In genomic region chr11:64023380-64023981, GRCm38 (mm10) we compare ENCODE assay signal across 13 mouse cellular contexts. TPM values are rescaled to one million over a fixed set of nuclear protein-coding genes. Genes with fewer than 3 reads are reported as not detected.
A peak's percentile ranks its signal among the peaks of the same experiment; 100 is the strongest.
DNase-seq lines count a peak whose midpoint lies in the region; ATAC-seq and TF ChIP-seq lines count a peak whose summit lies in the region.
"Had no signal": no experiment of that assay in that cellular context is flagged by ENCODE, and none has a peak within 500 bp of the region (broad histone marks: within the 10 kb centered on the region; RNA-seq: fewer than 3 reads in every experiment).

No protein-coding gene starts in this region.

- peaks cover 39% of the 10 kb centered on the region for H3K4me1 ChIP-seq in forebrain, embryonic 10.5 days
- peaks cover 30% of the 10 kb centered on the region for H3K4me1 ChIP-seq in forebrain, embryonic 12.5 days
- peaks cover 16% of the 10 kb centered on the region for H3K4me1 ChIP-seq in stomach, embryonic 14.5 days (ENCODE audit: control insufficient read depth, insufficient read depth, low read length)
- peaks cover 4% of the 10 kb centered on the region for H3K4me1 ChIP-seq in stomach, postnatal 0 days (replicated peaks; ENCODE audit: control insufficient read depth, insufficient read depth)
- H3K4me1 ChIP-seq in limb, embryonic 13.5 days: peaks cover 46% of the 10 kb centered on the region

- H3K27ac ChIP-seq in forebrain, embryonic 10.5 days: peak overlapping the region; percentile 60
- no peak overlapping the region; the same call in 1 of the 2 replicates for H3K27ac ChIP-seq in forebrain, embryonic 12.5 days
- H3K27ac ChIP-seq in stomach, embryonic 14.5 days (ENCODE audit: low read length): no peak overlapping the region
- H3K27ac ChIP-seq in stomach, postnatal 0 days (replicated peaks): no peak overlapping the region
- no peak overlapping the region for H3K27ac ChIP-seq in limb, embryonic 13.5 days
- H3K27ac ChIP-seq: liver, embryonic 14.5 days had no signal

- H3K9ac ChIP-seq in forebrain, embryonic 12.5 days: no peak overlapping the region
- no peak overlapping the region for H3K9ac ChIP-seq in stomach, embryonic 14.5 days (replicated peaks; ENCODE audit: low read depth, low read length)
- H3K9ac ChIP-seq in stomach, postnatal 0 days (ENCODE audit: low read length): no peak overlapping the region
- H3K9ac ChIP-seq in limb, embryonic 13.5 days: no peak overlapping the region
- H3K9ac ChIP-seq: liver, embryonic 14.5 days had no signal

- no peak for DNase-seq in forebrain, embryonic 10.5 days (ENCODE audit: extremely low spot score, low spot score)
- no peak for DNase-seq in stomach, postnatal 0 days (ENCODE audit: low spot score)
- no peak for DNase-seq in spleen, postnatal 4 days (ENCODE audit: low spot score in 2 of 2)
- DNase-seq in left cerebral cortex, postnatal 36 days (ENCODE audit: low spot score in 2 of 2): no peak
- DNase-seq in ovary, postnatal 10 days (ENCODE audit: low spot score): no peak
- DNase-seq: cerebellum, postnatal 25 days; kidney, adult 11 months had no signal

- no peaks in the 10 kb centered on the region for H3K36me3 ChIP-seq in forebrain, embryonic 10.5 days (replicated peaks)
- H3K36me3 ChIP-seq in forebrain, embryonic 12.5 days (replicated peaks): no peaks in the 10 kb centered on the region
- no peaks in the 10 kb centered on the region for H3K36me3 ChIP-seq in stomach, embryonic 14.5 days (ENCODE audit: control insufficient read depth, insufficient read depth, low read length)
- H3K36me3 ChIP-seq in stomach, postnatal 0 days (ENCODE audit: control insufficient read depth, insufficient read depth, low read length): no peaks in the 10 kb centered on the region
- H3K36me3 ChIP-seq in limb, embryonic 13.5 days: no peaks in the 10 kb centered on the region

- TF ChIP-seq EP300 in stomach, postnatal 0 days (optimal IDR thresholded peaks at IDR 0.05): no peak

- ATAC-seq in forebrain, embryonic 12.5 days (ENCODE audit: low FRiP score): no peak
- peak; percentile 31; the same call in 1 of the 2 replicates for ATAC-seq in stomach, embryonic 14.5 days (ENCODE audit: insufficient number of reproducible peaks, insufficient read depth, low FRiP score, low read depth)
- no peak for ATAC-seq in stomach, postnatal 0 days (ENCODE audit: low FRiP score, low TSS enrichment)
- ATAC-seq in limb, embryonic 13.5 days (ENCODE audit: low FRiP score, low read depth): no peak

- intact Hi-C loops in left cerebral cortex, postnatal 36 days (cut with DNase I): no loop called here

- no peaks in the 10 kb centered on the region for H3K9me3 ChIP-seq in forebrain, embryonic 10.5 days
- H3K9me3 ChIP-seq in forebrain, embryonic 12.5 days: no peaks in the 10 kb centered on the region
- no peaks in the 10 kb centered on the region for H3K9me3 ChIP-seq in stomach, embryonic 14.5 days (ENCODE audit: control insufficient read depth, low read depth, low read length)
- H3K9me3 ChIP-seq in stomach, postnatal 0 days (ENCODE audit: control insufficient read depth, low read length): no peaks in the 10 kb centered on the region
- no peaks in the 10 kb centered on the region for H3K9me3 ChIP-seq in limb, embryonic 13.5 days
- H3K9me3 ChIP-seq: megakaryocyte, embryonic 14.5 days had no signal

- no peak overlapping the region for H3K4me2 ChIP-seq in forebrain, embryonic 12.5 days
- no peak overlapping the region for H3K4me2 ChIP-seq in stomach, embryonic 14.5 days (replicated peaks; ENCODE audit: low read depth, low read length)
- no peak overlapping the region for H3K4me2 ChIP-seq in stomach, postnatal 0 days (replicated peaks; ENCODE audit: low read depth)
- peak overlapping the region; percentile 12; the same call in 1 of the 2 replicates for H3K4me2 ChIP-seq in limb, embryonic 13.5 days (replicated peaks)
- H3K4me2 ChIP-seq: heart, embryonic 11.5 days had no signal

- TF ChIP-seq CTCF in stomach, postnatal 0 days (IDR thresholded peaks at IDR 0.05; ENCODE audit: low read depth): no peak

- no peaks in the 10 kb centered on the region for H3K27me3 ChIP-seq in forebrain, embryonic 10.5 days (ENCODE audit: poor library complexity, severe bottlenecking)
- no peaks in the 10 kb centered on the region for H3K27me3 ChIP-seq in forebrain, embryonic 12.5 days
- no peaks in the 10 kb centered on the region for H3K27me3 ChIP-seq in stomach, embryonic 14.5 days (ENCODE audit: control insufficient read depth, insufficient read depth, low read length)
- no peaks in the 10 kb centered on the region for H3K27me3 ChIP-seq in stomach, postnatal 0 days (ENCODE audit: control insufficient read depth, insufficient read depth, low read length)
- 0 out of 2 replicates have a peak, but pooled peaks cover 13% of the 10 kb centered on the region for H3K27me3 ChIP-seq in limb, embryonic 13.5 days
- H3K27me3 ChIP-seq: megakaryocyte, embryonic 14.5 days had no signal

- WGBS in forebrain, embryonic 10.5 days: 75% methylated on average over 15 of the region's 15 CpGs
- 55% methylated on average over 15 of the region's 15 CpGs for WGBS in forebrain, embryonic 12.5 days
- 22% methylated on average over 15 of the region's 15 CpGs for WGBS in stomach, embryonic 14.5 days
- WGBS in stomach, postnatal 0 days: 38% methylated on average over 15 of the region's 15 CpGs
- 25% methylated on average over 15 of the region's 15 CpGs for WGBS in limb, embryonic 13.5 days

- no peak overlapping the region for H3K4me3 ChIP-seq in forebrain, embryonic 10.5 days
- H3K4me3 ChIP-seq in forebrain, embryonic 12.5 days (replicated peaks): no peak overlapping the region
- H3K4me3 ChIP-seq in stomach, embryonic 14.5 days (ENCODE audit: low read depth, low read length): no peak overlapping the region
- H3K4me3 ChIP-seq in stomach, postnatal 0 days (ENCODE audit: low read depth, low read length): no peak overlapping the region
- H3K4me3 ChIP-seq in limb, embryonic 13.5 days: no peak overlapping the region
- H3K4me3 ChIP-seq: megakaryocyte, embryonic 14.5 days had no signal

RNA-seq across cellular contexts. Expression of gene Cox10, which starts 55.8 kb away (rescaled TPM):
- polyA plus RNA-seq in forebrain, embryonic 10.5 days (2016; fragmentation: Nextera tagmentation; extraction: Ambion mirVana): 28.9 and 29.0 TPM in 2 replicates
- 21.9 and 22.4 TPM in 2 replicates for polyA plus RNA-seq in forebrain, embryonic 12.5 days (2016; fragmentation: Nextera tagmentation; extraction: Ambion mirVana)
- polyA plus RNA-seq in stomach, embryonic 14.5 days (2014; fragmentation: Nextera tagmentation; extraction: Ambion mirVana): 25.1 and 26.8 TPM in 2 replicates
- 16.9 and 19.0 TPM in 2 replicates for polyA plus RNA-seq in stomach, postnatal 0 days (2015; fragmentation: Nextera tagmentation; extraction: Ambion mirVana)
- 23.5 and 23.9 TPM in 2 replicates for polyA plus RNA-seq in limb, embryonic 13.5 days (2015; fragmentation: Nextera tagmentation; extraction: Ambion mirVana)
- 10 to 100 TPM; 21.9 to 23.0 TPM for total RNA-seq in left cerebral cortex, postnatal 36 days (2021)
